Mouse (Mus musculus) bone marrow, adult 2 months (tissue): Measurements from ENCODE around the gene Tmem87b.

Source experiments
- CTCF ChIP-seq: fragments of 200-500 bp; IDR thresholded peaks from 2 replicates; pipeline ENCODE4 v1.5.1; 2011; ENCODE audit warnings: low read length, control low read depth; ENCODE audit not compliant: control insufficient read depth, insufficient read depth
- POLR2A ChIP-seq: fragments of 200-500 bp; IDR thresholded peaks from 2 replicates; pipeline ENCODE4 v1.6.1; 2011; ENCODE audit warnings: low read depth, mild to moderate bottlenecking, control low read depth, low read length, borderline replicate concordance; ENCODE audit not compliant: control insufficient read depth

- TF ChIP-seq POLR2A (no peak), CTCF (no peak)
Measured at GRCm38 (mm10) chr2:128786341-128786740, 31.6 kb upstream of the Tmem87b start.
